Mouse (Mus musculus): ENCODE measurements around the gene Phf20. TPM values are rescaled to one million over a fixed set of nuclear protein-coding genes. Genes with fewer than 3 reads are reported as not detected.

Gene Phf20
- polyA plus RNA-seq, 1 experiment: 13.2 TPM

DNA sequence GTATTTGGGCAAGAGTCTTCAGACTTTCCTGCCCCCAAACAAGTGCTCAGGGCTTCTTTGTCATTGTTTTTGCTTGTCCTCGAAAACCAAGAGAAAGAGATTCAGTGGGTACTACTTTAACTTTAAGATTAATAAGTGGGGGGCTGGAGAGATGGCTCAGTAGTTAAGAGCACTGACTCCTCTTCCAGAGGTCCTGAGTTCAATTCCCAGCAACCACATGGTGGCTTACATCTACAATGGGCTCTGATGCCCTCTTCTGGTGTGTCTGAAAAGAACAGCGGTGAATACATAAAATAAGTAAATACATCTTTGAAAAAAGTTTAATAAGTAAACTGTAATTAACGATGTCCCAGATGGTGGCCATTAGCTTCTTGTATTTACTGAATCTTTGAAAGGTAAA lies 116.9 kb downstream of the Phf20 start:
- no peak for DNase-seq (ENCODE audit: low spot score)

DNA sequence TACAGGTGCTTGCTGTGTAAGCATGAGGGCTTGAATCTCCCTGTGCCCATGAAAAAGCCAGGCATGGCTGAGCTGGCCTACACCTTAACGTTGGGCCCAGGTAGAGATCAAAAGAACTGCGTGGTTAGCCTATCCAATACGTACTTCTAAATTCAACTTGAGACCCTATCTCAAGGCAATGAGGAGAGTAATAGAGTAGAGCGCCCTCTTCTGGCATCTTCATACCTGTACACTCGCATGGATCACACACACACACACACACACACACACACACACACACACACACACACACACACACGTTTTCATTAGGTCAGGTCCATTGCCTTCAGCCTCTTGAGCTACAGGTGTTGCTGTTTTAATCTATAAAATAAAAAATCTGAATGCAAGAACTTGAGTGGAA lies 118.5 kb downstream of the Phf20 start:
- no peak for DNase-seq (ENCODE audit: low spot score)

- DNase-seq (ENCODE audit: low spot score): no peak
These were observed 122.2 kb downstream of the Phf20 start for GRCm38 (mm10) chr2:156318491-156318890.

DNA sequence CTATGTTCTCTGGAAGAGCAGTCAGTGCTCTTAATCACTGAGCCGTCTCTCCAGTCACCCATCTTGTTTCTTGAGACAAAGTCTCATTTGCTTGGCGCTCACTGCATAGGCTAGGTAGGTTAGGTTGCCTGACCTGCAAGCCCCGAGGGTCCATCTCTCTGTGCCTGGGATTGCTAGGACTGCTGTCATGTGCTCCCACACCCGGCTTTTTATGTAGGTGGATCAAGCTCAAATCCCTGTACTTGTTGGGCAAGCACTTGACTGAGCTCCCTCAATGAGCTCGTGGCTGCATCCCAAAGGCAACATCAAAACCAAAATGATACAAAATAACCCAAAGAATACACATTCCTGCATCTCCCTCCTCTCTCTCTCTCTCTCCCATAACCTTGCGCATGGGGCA lies 125.3 kb downstream of the Phf20 start:
- DNase-seq (ENCODE audit: low spot score): no peak

DNA sequence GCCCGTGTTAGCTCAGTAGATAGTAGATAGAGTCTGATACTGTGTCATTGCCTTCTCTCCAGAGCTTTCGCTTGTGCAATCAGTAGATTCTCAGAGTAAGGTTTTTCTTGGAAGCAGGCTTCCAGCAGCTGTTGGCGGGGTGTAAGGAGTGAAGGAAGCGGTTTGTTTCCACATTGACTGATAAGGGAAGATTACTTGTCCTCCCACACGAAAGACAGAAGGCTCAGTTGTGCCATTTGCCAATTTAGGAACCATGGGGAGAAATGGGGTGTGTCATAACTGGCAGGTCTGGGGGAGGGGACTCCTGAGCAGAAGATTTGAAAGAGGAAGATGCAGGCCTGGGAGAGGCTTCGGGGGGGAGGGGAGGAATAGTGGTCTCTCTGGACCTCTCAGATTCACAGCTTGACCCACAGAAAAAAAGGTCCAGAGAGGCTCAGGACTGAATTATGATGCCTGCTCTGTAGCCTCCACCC lies 127.9 kb downstream of the Phf20 start:
- DNase-seq (ENCODE audit: low spot score): no peak

GRCm38 (mm10) chr2:156324681-156325080 lies 128.4 kb downstream of the Phf20 start:
- no peak for DNase-seq (ENCODE audit: low spot score)

GRCm38 (mm10) chr2:156330681-156331080 lies 134.4 kb downstream of the Phf20 start:
- DNase-seq (ENCODE audit: low spot score): no peak

DNA sequence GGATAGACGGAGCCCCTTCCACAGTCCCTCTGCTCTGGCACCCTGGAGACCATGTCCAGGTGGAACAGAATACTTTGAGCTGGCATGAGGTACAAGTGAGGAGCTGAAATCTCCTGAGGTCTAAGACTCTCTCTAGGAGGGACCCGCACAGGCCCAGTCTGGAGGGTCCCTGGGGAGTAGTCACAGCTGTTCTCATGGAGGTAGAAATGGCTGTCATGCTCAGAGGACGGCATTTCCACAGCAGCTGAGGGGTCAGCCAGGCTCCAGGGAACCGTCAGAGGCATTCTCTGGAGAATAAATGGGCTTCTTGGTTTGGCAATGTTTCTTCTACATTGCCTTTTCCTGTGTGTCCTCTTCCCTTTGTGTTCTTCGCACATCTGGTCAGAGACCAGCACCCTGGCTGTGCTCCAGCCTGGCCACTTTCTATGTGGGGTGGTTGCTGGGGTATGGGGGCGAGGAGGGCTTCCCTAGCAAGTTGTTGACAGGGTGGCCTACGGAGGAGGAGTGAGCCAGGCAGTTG lies 135.2 kb downstream of the Phf20 start:
- DNase-seq (ENCODE audit: low spot score): no peak

- DNase-seq (ENCODE audit: low spot score): no peak
These were observed 143.8 kb downstream of the Phf20 start for GRCm38 (mm10) chr2:156340078-156340477.

GRCm38 (mm10) chr2:156344775-156345532 lies 148.7 kb downstream of the Phf20 start:
- DNase-seq (ENCODE audit: low spot score): no peak

GRCm38 (mm10) chr2:156348812-156349211 lies 152.5 kb downstream of the Phf20 start:
- no peak for DNase-seq (ENCODE audit: low spot score)

DNA sequence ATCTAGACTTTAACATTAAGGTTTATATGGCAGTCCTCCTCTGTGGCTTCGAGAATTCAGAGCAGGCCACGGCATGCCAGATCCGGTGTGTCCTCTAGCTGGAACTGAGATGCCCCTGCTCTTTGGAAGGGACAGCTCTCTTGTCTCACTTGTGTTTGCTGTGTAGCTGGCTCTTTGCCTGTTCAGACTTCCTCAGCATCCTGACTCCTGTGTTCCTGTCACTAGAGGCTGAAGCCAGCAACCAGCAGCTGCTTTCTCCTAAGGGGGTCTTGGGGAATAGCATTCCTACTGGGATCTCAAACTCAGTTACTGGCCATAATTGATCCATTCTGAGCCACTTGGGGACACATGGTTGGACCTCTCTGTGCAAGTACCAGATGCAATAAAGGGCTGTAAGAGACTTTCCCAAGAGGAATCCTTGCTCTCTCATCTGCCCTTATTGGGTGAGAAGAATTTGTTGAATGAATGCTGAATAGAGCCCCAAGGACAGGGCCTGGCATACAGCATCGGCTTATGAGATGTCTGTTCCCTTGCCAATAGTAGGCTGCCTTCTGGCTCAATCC lies 153.1 kb downstream of the Phf20 start:
- no peak for DNase-seq (ENCODE audit: low spot score)

- DNase-seq (ENCODE audit: low spot score): no peak
These were observed 155.0 kb downstream of the Phf20 start for GRCm38 (mm10) chr2:156351243-156351642.

- DNase-seq (ENCODE audit: low spot score): no peak
These were observed 156.3 kb downstream of the Phf20 start for GRCm38 (mm10) chr2:156352413-156353165.

- DNase-seq (ENCODE audit: low spot score): no peak
These were observed 157.0 kb downstream of the Phf20 start for GRCm38 (mm10) chr2:156353265-156353692.

DNA sequence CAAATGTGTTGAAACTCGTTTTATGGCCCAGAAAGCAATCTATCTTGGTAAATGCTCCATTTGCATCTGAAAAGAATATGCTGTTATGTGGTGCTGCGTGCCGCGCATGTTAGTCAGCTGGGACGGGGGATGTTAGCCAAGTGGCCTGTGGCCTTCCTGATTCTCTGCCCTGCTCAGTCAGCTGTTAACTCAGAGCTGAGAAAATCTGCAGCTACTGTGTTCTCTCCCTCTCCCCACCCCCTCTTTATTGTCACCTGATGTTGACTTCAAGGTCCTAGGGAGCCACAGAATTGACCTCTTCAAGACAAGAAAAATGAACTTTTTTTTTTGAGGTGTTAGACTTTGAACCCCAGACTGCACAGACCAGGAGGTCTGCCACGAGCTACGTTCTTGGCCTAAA lies 159.8 kb downstream of the Phf20 start:
- DNase-seq (ENCODE audit: low spot score): no peak

Other genes starting within 250 kb of the Phf20 start
- 11.7 and 13.4 TPM in 2 replicates for gene Cep250, start 240.0 kb upstream of the Phf20 start, polyA plus RNA-seq (2012; rRNA removed)
- gene 6430550D23Rik, start 188.5 kb upstream of the Phf20 start, polyA plus RNA-seq (2012; rRNA removed): 2.3 and 4.7 TPM in 2 replicates
- 190 and 196 TPM in 2 replicates for gene Ergic3, start 188.4 kb upstream of the Phf20 start, polyA plus RNA-seq (2012; rRNA removed)
- 121 and 126 TPM in 2 replicates for gene Fer1l4, start 143.5 kb upstream of the Phf20 start, polyA plus RNA-seq (2012; rRNA removed)
- 4.4 and 5.1 TPM in 2 replicates for gene Spag4, start 131.3 kb upstream of the Phf20 start, polyA plus RNA-seq (2012; rRNA removed)
- 46.2 and 60.5 TPM in 2 replicates for gene Cpne1, start 84.5 kb upstream of the Phf20 start, polyA plus RNA-seq (2012; rRNA removed)
- 4.6 and 7.5 TPM in 2 replicates for gene Rbm12, start 84.5 kb upstream of the Phf20 start, polyA plus RNA-seq (2012; rRNA removed)
- 4.2 and 5.1 TPM in 2 replicates for gene Gm28036, start 69.4 kb upstream of the Phf20 start, polyA plus RNA-seq (2012; rRNA removed)
- 210 and 265 TPM in 2 replicates for gene Romo1, start 52.4 kb upstream of the Phf20 start, polyA plus RNA-seq (2012; rRNA removed)
- gene Nfs1, start 52.3 kb upstream of the Phf20 start, polyA plus RNA-seq (2012; rRNA removed): 38.6 and 49.2 TPM in 2 replicates
- gene Rbm39, start 16.2 kb upstream of the Phf20 start, polyA plus RNA-seq (2012; rRNA removed): 131 and 161 TPM in 2 replicates
- 3.4 and 4.5 TPM in 2 replicates for gene Cnbd2, start 115.8 kb downstream of the Phf20 start, polyA plus RNA-seq (2012; rRNA removed)
- gene Scand1, start 116.2 kb downstream of the Phf20 start, polyA plus RNA-seq (2012; rRNA removed): 71.0 and 72.5 TPM in 2 replicates
- 36.9 and 46.7 TPM in 2 replicates for gene Epb41l1, start 224.4 kb downstream of the Phf20 start, polyA plus RNA-seq (2012; rRNA removed)

Data from urinary bladder, adult 2 months (tissue).